ENCODE assay signal across 24 mouse cellular contexts in genomic region chr7:142929516-142929915, GRCm38 (mm10). TPM values are rescaled to one million over a fixed set of nuclear protein-coding genes. Genes with fewer than 3 reads are reported as not detected.
"Had no signal": no experiment of that assay in that cellular context is flagged by ENCODE, and none has a peak within 500 bp of the region (broad histone marks: within the 10 kb centered on the region; RNA-seq: fewer than 3 reads in every experiment).

No protein-coding gene starts in this region.

- H3K9ac ChIP-seq: limb, embryonic 12.5 days; limb, embryonic 15.5 days; liver, embryonic 14.5 days; liver, postnatal 0 days; lung, embryonic 15.5 days; midbrain, embryonic 13.5 days; neural tube, embryonic 13.5 days had no signal

- H3K4me1 ChIP-seq: limb, embryonic 12.5 days; limb, embryonic 15.5 days; midbrain, embryonic 10.5 days; midbrain, embryonic 13.5 days; neural tube, embryonic 13.5 days had no signal

- DNase-seq: kidney, postnatal 10 days; kidney, postnatal 4 days; left cerebral cortex, postnatal 4 days; liver, postnatal 0 days; lung, postnatal 10 days; lung, postnatal 36 days; retina, postnatal 1 day; thymus, adult 18-20 months; thymus, postnatal 36 days had no signal

- H3K27me3 ChIP-seq: limb, embryonic 15.5 days; lung, embryonic 15.5 days; midbrain, embryonic 13.5 days; neural tube, embryonic 13.5 days had no signal

- ATAC-seq: liver, postnatal 0 days; midbrain, embryonic 13.5 days; midbrain, embryonic 16.5 days had no signal

- H3K4me2 ChIP-seq: limb, embryonic 12.5 days; limb, embryonic 15.5 days; liver, embryonic 11.5 days; lung, embryonic 15.5 days; midbrain, embryonic 13.5 days; neural tube, embryonic 13.5 days had no signal

- H3K27ac ChIP-seq: limb, embryonic 12.5 days; limb, embryonic 15.5 days; liver, embryonic 14.5 days; lung, embryonic 15.5 days; midbrain, embryonic 10.5 days; midbrain, embryonic 13.5 days; neural tube, embryonic 13.5 days had no signal

- H3K36me3 ChIP-seq: limb, embryonic 12.5 days; limb, embryonic 15.5 days; lung, embryonic 15.5 days; midbrain, embryonic 10.5 days; midbrain, embryonic 13.5 days; neural tube, embryonic 13.5 days had no signal

- H3K4me3 ChIP-seq: limb, embryonic 12.5 days; limb, embryonic 15.5 days; lung, embryonic 15.5 days; megakaryocyte, embryonic 14.5 days; midbrain, embryonic 10.5 days; midbrain, embryonic 13.5 days; myocyte; neural tube, embryonic 13.5 days had no signal

- H3K9me3 ChIP-seq: limb, embryonic 12.5 days; limb, embryonic 15.5 days; lung, embryonic 15.5 days; megakaryocyte, embryonic 14.5 days; midbrain, embryonic 10.5 days; midbrain, embryonic 13.5 days; neural tube, embryonic 13.5 days had no signal

RNA-seq across cellular contexts. Expression of gene Th, which starts 1.4 kb away (rescaled TPM):
- total RNA-seq: monocyte, adult 5-6 weeks; neutrophil, adult 5-6 weeks had no signal
- polyA plus RNA-seq: liver, postnatal 0 days; myocyte; spleen, adult 2 months had no signal

RNA-seq across cellular contexts. Expression of gene Ascl2, which starts 39.5 kb away (rescaled TPM):
- total RNA-seq: left cerebral cortex, postnatal 14 days; monocyte, adult 5-6 weeks had no signal
- polyA plus RNA-seq: myocyte had no signal
